Mouse (Mus musculus): ENCODE results near the gene Btn1a1. TPM values are rescaled to one million over a fixed set of nuclear protein-coding genes. Genes with fewer than 3 reads are reported as not detected.

The Btn1a1 gene
- polyA plus RNA-seq, 2 experiments, result 0.31 TPM; not detected in 1

- Histone ChIP-seq H3K9me3 (ENCODE audit: control insufficient read depth, low read length) (no peaks in the 10 kb centered on the region), H3K4me2 (replicated peaks; ENCODE audit: low read depth, low read length, severe bottlenecking) (peak overlapping the region; percentile 51), H3K4me1 (ENCODE audit: control insufficient read depth, insufficient read depth, low read length) (peaks cover 6% of the 10 kb centered on the region; the same call in 1 of the 2 replicates), H3K36me3 (ENCODE audit: control insufficient read depth, insufficient read depth, low read length) (no peaks in the 10 kb centered on the region), H3K27me3 (ENCODE audit: control insufficient read depth, insufficient read depth, low read length) (peaks cover 10% of the 10 kb centered on the region; the same call in 1 of the 2 replicates), H3K4me3 (replicated peaks; ENCODE audit: low read length) (peak overlapping the region; percentile 34), H3K27ac (replicated peaks; ENCODE audit: low read depth, low read length) (no peak overlapping the region), H3K9ac (ENCODE audit: low read depth, low read length, severe bottlenecking) (no peak overlapping the region)
- ATAC-seq (ENCODE audit: low FRiP score, low read depth) (no peak), DNase-seq (ENCODE audit: low spot score) (no peak)
- 3% methylated on average over 29 of the region's 29 CpGs for WGBS
- no peak for TF ChIP-seq POLR2A (IDR thresholded peaks at IDR 0.05; ENCODE audit: borderline replicate concordance, extremely low read depth, insufficient read depth, insufficient read length)
Observed at GRCm38 (mm10) chr13:23411311-23412210, 54.1 kb downstream of the Btn1a1 start.

GRCm38 (mm10) chr13:23410632-23411031, 55.1 kb downstream of the Btn1a1 start:
- Histone ChIP-seq H3K4me1 (ENCODE audit: control insufficient read depth, insufficient read depth, low read length) (peaks cover 6% of the 10 kb centered on the region; the same call in 1 of the 2 replicates), H3K9ac (ENCODE audit: low read depth, low read length, severe bottlenecking) (no peak overlapping the region), H3K9me3 (ENCODE audit: control insufficient read depth, low read length) (no peaks in the 10 kb centered on the region), H3K27ac (replicated peaks; ENCODE audit: low read depth, low read length) (no peak overlapping the region), H3K27me3 (ENCODE audit: control insufficient read depth, insufficient read depth, low read length) (peaks cover 10% of the 10 kb centered on the region; the same call in 1 of the 2 replicates), H3K4me3 (replicated peaks; ENCODE audit: low read length) (no peak overlapping the region), H3K36me3 (ENCODE audit: control insufficient read depth, insufficient read depth, low read length) (no peaks in the 10 kb centered on the region), H3K4me2 (replicated peaks; ENCODE audit: low read depth, low read length, severe bottlenecking) (no peak overlapping the region)
- ATAC-seq (ENCODE audit: low FRiP score, low read depth) (no peak), DNase-seq (ENCODE audit: low spot score) (no peak)
- 75% methylated on average over 9 of the region's 9 CpGs for WGBS
- no peak for TF ChIP-seq POLR2A (IDR thresholded peaks at IDR 0.05; ENCODE audit: borderline replicate concordance, extremely low read depth, insufficient read depth, insufficient read length)

Other genes starting within 250 kb of the Btn1a1 start
- not detected in 2 replicates for gene Vmn1r222, start 230.0 kb downstream of the Btn1a1 start, polyA plus RNA-seq (2012; rRNA removed)
- gene Vmn1r222, start 230.0 kb downstream of the Btn1a1 start, polyA plus RNA-seq (2014; fragmentation: Nextera tagmentation; extraction: Ambion mirVana), result not detected in 2 replicates
- not detected in 2 replicates for gene Vmn1r223, start 218.8 kb downstream of the Btn1a1 start, polyA plus RNA-seq (2012; rRNA removed)
- gene Vmn1r223, start 218.8 kb downstream of the Btn1a1 start, polyA plus RNA-seq (2014; fragmentation: Nextera tagmentation; extraction: Ambion mirVana), result not detected in 2 replicates
- 15.1 and 20.2 TPM in 2 replicates for gene Zfp322a, start 96.7 kb downstream of the Btn1a1 start, polyA plus RNA-seq (2012; rRNA removed)
- 42.9 and 50.7 TPM in 2 replicates for gene Zfp322a, start 96.7 kb downstream of the Btn1a1 start, polyA plus RNA-seq (2014; fragmentation: Nextera tagmentation; extraction: Ambion mirVana)
- 6.9 and 9.9 TPM in 2 replicates for gene Abt1, start 42.0 kb downstream of the Btn1a1 start, polyA plus RNA-seq (2012; rRNA removed)
- gene Abt1, start 42.0 kb downstream of the Btn1a1 start, polyA plus RNA-seq (2014; fragmentation: Nextera tagmentation; extraction: Ambion mirVana), result 12.0 and 12.2 TPM in 2 replicates
- 0.62 and 0.79 TPM in 2 replicates for gene Btn2a2, start 23.0 kb upstream of the Btn1a1 start, polyA plus RNA-seq (2012; rRNA removed)
- 0.89 and 1.2 TPM in 2 replicates for gene Btn2a2, start 23.0 kb upstream of the Btn1a1 start, polyA plus RNA-seq (2014; fragmentation: Nextera tagmentation; extraction: Ambion mirVana)
- gene Hist1h4h, start 65.1 kb upstream of the Btn1a1 start, polyA plus RNA-seq (2012; rRNA removed), result 18.2 and 19.2 TPM in 2 replicates
- 5.5 and 8.1 TPM in 2 replicates for gene Hist1h4h, start 65.1 kb upstream of the Btn1a1 start, polyA plus RNA-seq (2014; fragmentation: Nextera tagmentation; extraction: Ambion mirVana)
- gene Hist1h2af, start 68.0 kb upstream of the Btn1a1 start, polyA plus RNA-seq (2012; rRNA removed), result 557 and 662 TPM in 2 replicates
- 9.1 and 11.0 TPM in 2 replicates for gene Hist1h2af, start 68.0 kb upstream of the Btn1a1 start, polyA plus RNA-seq (2014; fragmentation: Nextera tagmentation; extraction: Ambion mirVana)
- gene Hist1h3g, start 69.5 kb upstream of the Btn1a1 start, polyA plus RNA-seq (2012; rRNA removed), result 32.6 and 62.7 TPM in 2 replicates
- gene Hist1h3g, start 69.5 kb upstream of the Btn1a1 start, polyA plus RNA-seq (2014; fragmentation: Nextera tagmentation; extraction: Ambion mirVana), result 4.1 and 6.7 TPM in 2 replicates
- gene Hist1h2bh, start 77.5 kb upstream of the Btn1a1 start, polyA plus RNA-seq (2012; rRNA removed), result 5.2 and 6.1 TPM in 2 replicates
- gene Hist1h2bh, start 77.5 kb upstream of the Btn1a1 start, polyA plus RNA-seq (2014; fragmentation: Nextera tagmentation; extraction: Ambion mirVana), result 0.48 and 0.57 TPM in 2 replicates
- 4.1 and 7.4 TPM in 2 replicates for gene Hist1h3f, start 78.2 kb upstream of the Btn1a1 start, polyA plus RNA-seq (2012; rRNA removed)
- 0.65 and 1.00 TPM in 2 replicates for gene Hist1h3f, start 78.2 kb upstream of the Btn1a1 start, polyA plus RNA-seq (2014; fragmentation: Nextera tagmentation; extraction: Ambion mirVana)
- 13.7 and 21.4 TPM in 2 replicates for gene Hist1h4f, start 85.7 kb upstream of the Btn1a1 start, polyA plus RNA-seq (2012; rRNA removed)
- 2.6 and 2.8 TPM in 2 replicates for gene Hist1h4f, start 85.7 kb upstream of the Btn1a1 start, polyA plus RNA-seq (2014; fragmentation: Nextera tagmentation; extraction: Ambion mirVana)
- 0.50 and 0.62 TPM in 2 replicates for gene Hist1h1d, start 87.4 kb upstream of the Btn1a1 start, polyA plus RNA-seq (2012; rRNA removed)
- 0.47 and 0.61 TPM in 2 replicates for gene Hist1h1d, start 87.4 kb upstream of the Btn1a1 start, polyA plus RNA-seq (2014; fragmentation: Nextera tagmentation; extraction: Ambion mirVana)
- 36.1 and 54.1 TPM in 2 replicates for gene Hist1h3e, start 96.5 kb upstream of the Btn1a1 start, polyA plus RNA-seq (2012; rRNA removed)
- 6.7 and 7.0 TPM in 2 replicates for gene Hist1h3e, start 96.5 kb upstream of the Btn1a1 start, polyA plus RNA-seq (2014; fragmentation: Nextera tagmentation; extraction: Ambion mirVana)
- 19.8 and 35.0 TPM in 2 replicates for gene Hist1h2ae, start 105.3 kb upstream of the Btn1a1 start, polyA plus RNA-seq (2012; rRNA removed)
- gene Hist1h2ae, start 105.3 kb upstream of the Btn1a1 start, polyA plus RNA-seq (2014; fragmentation: Nextera tagmentation; extraction: Ambion mirVana), result 103 and 109 TPM in 2 replicates
- 38.9 and 60.8 TPM in 2 replicates for gene Hist1h2bg, start 105.5 kb upstream of the Btn1a1 start, polyA plus RNA-seq (2012; rRNA removed)
- gene Hist1h2bg, start 105.5 kb upstream of the Btn1a1 start, polyA plus RNA-seq (2014; fragmentation: Nextera tagmentation; extraction: Ambion mirVana), result 6.9 and 10.0 TPM in 2 replicates
- 17.8 and 25.9 TPM in 2 replicates for gene Hist1h2bf, start 108.3 kb upstream of the Btn1a1 start, polyA plus RNA-seq (2012; rRNA removed)
- 5.3 and 8.5 TPM in 2 replicates for gene Hist1h2bf, start 108.3 kb upstream of the Btn1a1 start, polyA plus RNA-seq (2014; fragmentation: Nextera tagmentation; extraction: Ambion mirVana)
- 6.1 and 13.9 TPM in 2 replicates for gene Hist1h2ad, start 108.5 kb upstream of the Btn1a1 start, polyA plus RNA-seq (2012; rRNA removed)
- gene Hist1h2ad, start 108.5 kb upstream of the Btn1a1 start, polyA plus RNA-seq (2014; fragmentation: Nextera tagmentation; extraction: Ambion mirVana), result 1.2 and 5.3 TPM in 2 replicates
- gene Hist1h3d, start 109.9 kb upstream of the Btn1a1 start, polyA plus RNA-seq (2012; rRNA removed), result 30.0 and 33.8 TPM in 2 replicates
- 6.8 and 10.4 TPM in 2 replicates for gene Hist1h3d, start 109.9 kb upstream of the Btn1a1 start, polyA plus RNA-seq (2014; fragmentation: Nextera tagmentation; extraction: Ambion mirVana)
- gene Hist1h4d, start 115.7 kb upstream of the Btn1a1 start, polyA plus RNA-seq (2012; rRNA removed), result 9.4 and 9.8 TPM in 2 replicates
- gene Hist1h4d, start 115.7 kb upstream of the Btn1a1 start, polyA plus RNA-seq (2014; fragmentation: Nextera tagmentation; extraction: Ambion mirVana), result 95.5 and 101 TPM in 2 replicates
- 3.0 and 3.4 TPM in 2 replicates for gene Hist1h2be, start 155.2 kb upstream of the Btn1a1 start, polyA plus RNA-seq (2012; rRNA removed)
- 1.2 and 1.5 TPM in 2 replicates for gene Hist1h2be, start 155.2 kb upstream of the Btn1a1 start, polyA plus RNA-seq (2014; fragmentation: Nextera tagmentation; extraction: Ambion mirVana)
- gene Hist1h1e, start 156.7 kb upstream of the Btn1a1 start, polyA plus RNA-seq (2012; rRNA removed), result 7.4 and 7.7 TPM in 2 replicates
- 15.8 and 16.4 TPM in 2 replicates for gene Hist1h1e, start 156.7 kb upstream of the Btn1a1 start, polyA plus RNA-seq (2014; fragmentation: Nextera tagmentation; extraction: Ambion mirVana)
- 1.6 and 2.7 TPM in 2 replicates for gene Hist1h2ac, start 218.0 kb upstream of the Btn1a1 start, polyA plus RNA-seq (2012; rRNA removed)
- 0.65 and 0.78 TPM in 2 replicates for gene Hist1h2ac, start 218.0 kb upstream of the Btn1a1 start, polyA plus RNA-seq (2014; fragmentation: Nextera tagmentation; extraction: Ambion mirVana)
- gene Hist1h2bc, start 218.3 kb upstream of the Btn1a1 start, polyA plus RNA-seq (2012; rRNA removed), result 48.2 and 49.5 TPM in 2 replicates
- gene Hist1h2bc, start 218.3 kb upstream of the Btn1a1 start, polyA plus RNA-seq (2014; fragmentation: Nextera tagmentation; extraction: Ambion mirVana), result 34.9 and 44.4 TPM in 2 replicates
- gene Hist1h1t, start 229.9 kb upstream of the Btn1a1 start, polyA plus RNA-seq (2012; rRNA removed), result 0.20 and 0.33 TPM in 2 replicates
- gene Hist1h1t, start 229.9 kb upstream of the Btn1a1 start, polyA plus RNA-seq (2014; fragmentation: Nextera tagmentation; extraction: Ambion mirVana), result 0.21 TPM in 1 of 2 replicates, not detected in the other
- 5.6 and 10.0 TPM in 2 replicates for gene Hist1h4c, start 232.6 kb upstream of the Btn1a1 start, polyA plus RNA-seq (2012; rRNA removed)
- gene Hist1h4c, start 232.6 kb upstream of the Btn1a1 start, polyA plus RNA-seq (2014; fragmentation: Nextera tagmentation; extraction: Ambion mirVana), result 8.7 and 10.2 TPM in 2 replicates
- 3.6 and 4.5 TPM in 2 replicates for gene Hfe, start 245.0 kb upstream of the Btn1a1 start, polyA plus RNA-seq (2012; rRNA removed)
- 9.3 and 10.5 TPM in 2 replicates for gene Hfe, start 245.0 kb upstream of the Btn1a1 start, polyA plus RNA-seq (2014; fragmentation: Nextera tagmentation; extraction: Ambion mirVana)

Measured in limb, embryonic 14.5 days (tissue).